Mouse (Mus musculus): ENCODE results near the gene Hist3h2ba.

DNA sequence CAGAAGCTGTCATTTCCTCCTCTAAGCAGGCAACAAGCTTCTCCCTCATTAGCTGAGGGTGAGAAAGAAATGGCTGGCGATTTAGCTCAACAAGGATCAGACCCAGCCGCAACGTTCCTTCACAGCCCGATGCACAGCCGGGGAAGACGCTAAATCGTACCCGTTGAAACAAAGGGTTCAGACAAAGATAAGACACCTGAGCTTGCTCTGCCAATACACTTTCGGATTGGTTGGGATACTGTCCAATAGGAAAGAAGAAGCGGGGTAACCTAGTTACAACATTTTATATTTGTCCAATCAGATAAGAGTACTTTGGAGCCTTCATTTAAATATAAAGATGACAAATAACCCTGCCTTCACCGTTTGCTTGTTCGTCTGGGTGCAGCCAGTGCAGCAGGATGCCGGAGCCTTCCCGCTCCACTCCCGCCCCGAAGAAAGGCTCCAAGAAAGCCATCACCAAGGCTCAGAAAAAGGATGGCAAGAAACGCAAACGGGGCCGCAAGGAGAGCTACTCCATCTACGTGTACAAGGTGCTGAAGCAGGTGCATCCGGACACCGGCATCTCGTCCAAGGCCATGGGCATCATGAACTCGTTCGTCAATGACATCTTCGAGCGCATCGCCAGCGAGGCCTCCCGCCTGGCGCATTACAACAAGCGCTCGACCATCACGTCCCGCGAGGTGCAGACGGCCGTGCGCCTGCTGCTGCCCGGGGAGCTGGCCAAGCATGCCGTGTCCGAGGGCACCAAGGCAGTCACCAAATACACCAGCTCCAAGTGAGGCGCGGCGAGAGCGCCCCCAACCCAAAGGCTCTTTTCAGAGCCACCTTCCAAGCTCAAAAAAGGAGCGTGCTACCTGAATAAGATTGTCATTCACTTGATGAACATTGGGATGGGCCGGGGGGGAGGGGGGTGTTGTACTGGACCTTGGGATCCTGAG lies at the start of gene Hist3h2ba:
- TF ChIP-seq CTCF (IDR thresholded peaks at IDR 0.05) (no peak), EP300 (IDR thresholded peaks at IDR 0.05) (no peak)

Measured in lung, postnatal 0 days (tissue).